In genomic region chr5:144015312-144015650, GRCm38 (mm10) we compare ENCODE assay signal across 8 mouse cellular contexts. TPM values are rescaled to one million over a fixed set of nuclear protein-coding genes. Genes with fewer than 3 reads are reported as not detected.
DNase-seq lines count a peak whose midpoint lies in the region; ATAC-seq and TF ChIP-seq lines count a peak whose summit lies in the region.

No protein-coding gene starts in this region.

- ATAC-seq in kidney, postnatal 0 days (replicated peaks; ENCODE audit: low FRiP score, low read depth), result peak; percentile 5; the same call in 1 of the 2 replicates
- ATAC-seq in embryonic facial prominence, embryonic 15.5 days (ENCODE audit: insufficient number of reproducible peaks, low FRiP score, low TSS enrichment, low read depth), result no peak
- ATAC-seq in limb, embryonic 12.5 days (ENCODE audit: insufficient number of reproducible peaks, insufficient read depth, low FRiP score, low TSS enrichment, low read depth), result no peak
- ATAC-seq in neural tube, embryonic 15.5 days (ENCODE audit: low FRiP score), result no peak
- no peak for ATAC-seq in inflammation-experienced regulatory T-cells, adult 6 months

- H3K4me2 ChIP-seq in kidney, postnatal 0 days (ENCODE audit: low read length), result peak overlapping the region; percentile 58; the same call in 1 of the 2 replicates
- H3K4me2 ChIP-seq in embryonic facial prominence, embryonic 15.5 days (replicated peaks), result peak overlapping the region; percentile 47
- H3K4me2 ChIP-seq in limb, embryonic 12.5 days, result peak overlapping the region; percentile 64
- H3K4me2 ChIP-seq in neural tube, embryonic 15.5 days, result peak overlapping the region; percentile 59

- H3K4me3 ChIP-seq in kidney, postnatal 0 days (replicated peaks; ENCODE audit: low read depth, low read length), result no peak overlapping the region
- H3K4me3 ChIP-seq in embryonic facial prominence, embryonic 15.5 days (replicated peaks), result peak overlapping the region; percentile 98
- peak overlapping the region; percentile 85 for H3K4me3 ChIP-seq in limb, embryonic 12.5 days (replicated peaks)
- H3K4me3 ChIP-seq in neural tube, embryonic 15.5 days (replicated peaks), result peak overlapping the region; percentile 94

- no peak for TF ChIP-seq CTCF in kidney, postnatal 0 days (IDR thresholded peaks at IDR 0.05; ENCODE audit: low read depth)

- no peaks in the 10 kb centered on the region for H3K9me3 ChIP-seq in kidney, postnatal 0 days (replicated peaks; ENCODE audit: low read length)
- H3K9me3 ChIP-seq in embryonic facial prominence, embryonic 15.5 days (replicated peaks), result no peaks in the 10 kb centered on the region
- no peaks in the 10 kb centered on the region for H3K9me3 ChIP-seq in limb, embryonic 12.5 days
- H3K9me3 ChIP-seq in neural tube, embryonic 15.5 days (replicated peaks), result no peaks in the 10 kb centered on the region

- no peaks in the 10 kb centered on the region for H3K4me1 ChIP-seq in kidney, postnatal 0 days (replicated peaks; ENCODE audit: insufficient read depth, low read length)
- peaks cover 8% of the 10 kb centered on the region for H3K4me1 ChIP-seq in embryonic facial prominence, embryonic 15.5 days
- peaks cover 3% of the 10 kb centered on the region; the same call in 1 of the 2 replicates for H3K4me1 ChIP-seq in limb, embryonic 12.5 days (replicated peaks)
- peaks cover 12% of the 10 kb centered on the region for H3K4me1 ChIP-seq in neural tube, embryonic 15.5 days

- WGBS in kidney, postnatal 0 days, result 67% methylated on average over 3 of the region's 3 CpGs
- 75% methylated on average over 3 of the region's 3 CpGs for WGBS in embryonic facial prominence, embryonic 15.5 days
- WGBS in limb, embryonic 12.5 days, result 73% methylated on average over 3 of the region's 3 CpGs
- WGBS in neural tube, embryonic 15.5 days, result 78% methylated on average over 3 of the region's 3 CpGs

- H3K27me3 ChIP-seq in kidney, postnatal 0 days (ENCODE audit: insufficient read depth, low read length), result no peaks in the 10 kb centered on the region
- no peaks in the 10 kb centered on the region for H3K27me3 ChIP-seq in embryonic facial prominence, embryonic 15.5 days
- H3K27me3 ChIP-seq in limb, embryonic 12.5 days, result no peaks in the 10 kb centered on the region
- peaks cover 3% of the 10 kb centered on the region; the same call in 1 of the 2 replicates for H3K27me3 ChIP-seq in neural tube, embryonic 15.5 days (replicated peaks)

- peaks cover 20% of the 10 kb centered on the region for H3K36me3 ChIP-seq in kidney, postnatal 0 days (ENCODE audit: insufficient read depth, low read length)
- H3K36me3 ChIP-seq in embryonic facial prominence, embryonic 15.5 days, result peaks cover 22% of the 10 kb centered on the region
- H3K36me3 ChIP-seq in limb, embryonic 12.5 days, result peaks cover 23% of the 10 kb centered on the region
- H3K36me3 ChIP-seq in neural tube, embryonic 15.5 days, result peaks cover 24% of the 10 kb centered on the region

- DNase-seq in kidney, postnatal 0 days (ENCODE audit: low spot score), result no peak
- no peak for DNase-seq in kidney, postnatal 36 days
- no peak for DNase-seq in spleen, adult 18-20 months
- DNase-seq in kidney, adult 11 months, result no peak

- H3K9ac ChIP-seq in kidney, postnatal 0 days (ENCODE audit: low read depth, low read length), result no peak overlapping the region
- H3K9ac ChIP-seq in embryonic facial prominence, embryonic 15.5 days, result no peak overlapping the region
- H3K9ac ChIP-seq in limb, embryonic 12.5 days (replicated peaks), result no peak overlapping the region
- H3K9ac ChIP-seq in neural tube, embryonic 15.5 days (replicated peaks), result no peak overlapping the region

- no peak overlapping the region for H3K27ac ChIP-seq in kidney, postnatal 0 days
- peak overlapping the region; percentile 89 for H3K27ac ChIP-seq in embryonic facial prominence, embryonic 15.5 days (replicated peaks)
- no peak overlapping the region for H3K27ac ChIP-seq in limb, embryonic 12.5 days
- H3K27ac ChIP-seq in neural tube, embryonic 15.5 days (replicated peaks), result no peak overlapping the region

RNA-seq across cellular contexts. Expression of gene Ccz1, which starts 0.6 kb away (rescaled TPM):
- polyA plus RNA-seq in kidney, postnatal 0 days (2015; fragmentation: Nextera tagmentation; extraction: Ambion mirVana), result 78.5 and 78.9 TPM in 2 replicates
- 65.2 and 73.1 TPM in 2 replicates for polyA plus RNA-seq in embryonic facial prominence, embryonic 15.5 days (2015; fragmentation: Nextera tagmentation; extraction: Ambion mirVana)
- polyA plus RNA-seq in limb, embryonic 12.5 days (2016; fragmentation: Nextera tagmentation; extraction: Ambion mirVana), result 97.7 and 104 TPM in 2 replicates
- polyA plus RNA-seq in neural tube, embryonic 15.5 days (2015; fragmentation: Nextera tagmentation; extraction: Ambion mirVana), result 76.1 and 77.4 TPM in 2 replicates
- polyA plus RNA-seq in inflammation-experienced regulatory T-cells, adult 6 months (2017; shearing (Covaris generic)), result 10 to 100 TPM; 30.1 to 45.3 (median 40.4) TPM

RNA-seq across cellular contexts. Expression of gene Ocm, which starts 11.2 kb away (rescaled TPM):
- 4.5 and 5.9 TPM in 2 replicates for polyA plus RNA-seq in kidney, postnatal 0 days (2015; fragmentation: Nextera tagmentation; extraction: Ambion mirVana)
- 1.5 and 2.2 TPM in 2 replicates for polyA plus RNA-seq in embryonic facial prominence, embryonic 15.5 days (2015; fragmentation: Nextera tagmentation; extraction: Ambion mirVana)
- polyA plus RNA-seq in limb, embryonic 12.5 days (2016; fragmentation: Nextera tagmentation; extraction: Ambion mirVana), result not detected in 2 replicates
- polyA plus RNA-seq in neural tube, embryonic 15.5 days (2015; fragmentation: Nextera tagmentation; extraction: Ambion mirVana), result not detected in 2 replicates
- not detected for polyA plus RNA-seq in inflammation-experienced regulatory T-cells, adult 6 months (2017; shearing (Covaris generic))
